Mouse (Mus musculus) cerebellum, adult 11-12 months (tissue): ENCODE measurements around the gene Cdrt4.
A peak's percentile ranks its signal among the peaks of the same experiment; 100 is the strongest.

Experiments
- DNase-seq: peaks from one replicate; pipeline ENCODE4 v3.0.0; 2022

Gene Cdrt4

DNA sequence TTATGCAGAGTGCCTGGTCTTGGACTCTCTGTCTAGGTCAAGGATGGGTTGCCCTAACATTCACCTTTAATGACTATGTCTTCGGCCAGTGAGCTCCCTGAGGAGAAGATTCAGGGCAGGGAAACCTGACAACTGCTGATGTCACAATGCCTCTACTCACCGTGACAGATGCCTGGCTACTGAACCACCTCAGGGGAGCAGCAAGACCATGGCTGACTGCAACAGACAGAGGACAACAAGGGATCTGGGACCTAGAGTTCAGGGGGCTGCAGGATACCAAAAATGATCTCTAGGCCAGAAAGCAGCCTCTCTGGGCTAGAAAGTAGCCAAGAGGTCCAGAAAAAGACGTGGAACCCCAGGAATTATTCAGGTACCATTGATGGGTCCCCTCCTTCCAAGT, at the start of gene Cdrt4:
Gene Cdrt4 (plus strand): TSS at position 182 of the 400 bp plus-strand sequence.
- DNase-seq: no peak

DNA sequence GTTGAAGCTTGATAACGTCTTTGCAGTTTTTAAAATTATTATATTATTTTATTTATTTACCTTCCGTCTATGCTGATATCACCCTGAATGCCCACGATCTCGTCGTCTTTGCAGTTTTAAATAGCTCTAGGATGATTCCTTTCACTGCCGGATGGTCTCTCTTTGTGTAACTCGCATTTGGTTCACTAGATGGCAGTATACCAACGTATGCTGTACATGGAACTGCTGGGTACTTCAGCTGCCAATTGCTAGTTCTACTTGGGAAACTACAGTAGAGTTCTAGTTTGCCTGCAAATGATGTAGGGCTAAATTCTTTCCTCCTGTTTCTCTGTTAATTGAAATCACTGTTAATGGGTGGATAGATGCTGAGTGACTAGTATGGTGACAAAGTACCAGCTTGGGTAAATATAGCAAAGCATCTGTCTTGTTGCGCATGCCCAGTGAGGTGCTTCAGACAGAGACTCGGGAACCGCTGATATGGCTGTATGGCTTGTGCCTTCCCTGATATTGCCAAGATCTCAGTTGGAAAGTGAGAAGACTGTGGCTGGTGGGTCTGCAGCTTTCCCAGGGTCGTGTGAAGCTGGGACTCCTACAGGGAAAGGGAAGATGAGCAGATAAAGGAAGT, 49.2 kb upstream of the Cdrt4 start:
- DNase-seq: no peak

DNA sequence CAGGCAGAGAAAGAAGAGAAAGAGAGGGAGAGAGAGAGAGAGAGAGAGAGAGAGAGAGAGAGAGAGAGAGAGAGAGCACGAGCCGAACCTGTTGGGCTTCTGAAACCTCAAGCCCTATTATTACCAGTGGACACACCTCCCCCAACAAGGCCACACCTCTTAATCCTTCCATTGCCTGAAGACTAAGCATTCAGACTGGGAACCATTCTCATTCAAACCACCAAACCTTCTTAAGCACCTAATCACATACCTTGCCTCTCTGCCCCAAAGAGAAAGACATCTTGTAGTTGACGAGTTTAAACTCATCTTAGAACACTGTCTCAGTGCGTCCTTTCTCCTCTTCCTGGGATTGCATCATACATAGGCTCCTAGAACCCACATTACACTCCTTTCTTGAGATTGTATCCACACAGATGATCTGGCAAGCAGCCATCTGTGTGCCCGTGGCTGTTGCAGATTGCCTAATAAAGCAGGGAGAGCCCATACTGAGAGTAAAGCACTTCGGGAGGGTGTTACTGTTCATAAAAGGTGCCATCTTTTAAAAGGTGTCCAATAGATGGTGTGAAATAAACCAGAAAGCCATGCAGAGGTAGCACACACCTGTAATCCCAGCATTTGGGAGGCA, 47.0 kb upstream of the Cdrt4 start:
- no peak for DNase-seq

DNA sequence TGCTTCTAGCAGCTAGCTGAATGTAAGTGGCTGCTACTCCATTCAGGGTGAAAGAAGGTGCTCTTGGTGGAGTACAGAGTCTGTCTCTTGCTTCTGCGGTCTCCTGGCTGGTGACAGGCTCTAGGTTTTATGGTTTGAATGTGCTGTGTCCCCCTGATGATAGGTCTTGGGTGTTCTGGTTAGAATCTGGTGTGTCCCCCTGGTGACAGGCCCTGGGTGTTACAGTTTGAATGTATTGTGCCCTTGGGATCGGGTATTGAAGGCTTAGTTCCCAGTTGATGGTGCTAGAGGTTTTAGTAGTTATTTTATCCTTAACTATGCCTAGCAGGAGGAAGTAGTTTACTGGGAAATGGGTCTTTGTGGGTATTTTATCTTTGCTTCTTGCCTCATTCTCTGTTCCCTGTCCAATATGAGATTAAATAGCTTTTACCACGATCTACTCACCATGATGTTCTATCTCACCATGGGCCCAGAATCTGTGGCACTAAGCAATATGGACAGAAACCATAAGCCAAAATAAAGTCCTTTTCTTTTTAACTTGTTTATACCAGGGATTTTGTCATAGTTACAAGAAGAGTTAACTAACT, 41.2 kb upstream of the Cdrt4 start:
- no peak for DNase-seq

DNA sequence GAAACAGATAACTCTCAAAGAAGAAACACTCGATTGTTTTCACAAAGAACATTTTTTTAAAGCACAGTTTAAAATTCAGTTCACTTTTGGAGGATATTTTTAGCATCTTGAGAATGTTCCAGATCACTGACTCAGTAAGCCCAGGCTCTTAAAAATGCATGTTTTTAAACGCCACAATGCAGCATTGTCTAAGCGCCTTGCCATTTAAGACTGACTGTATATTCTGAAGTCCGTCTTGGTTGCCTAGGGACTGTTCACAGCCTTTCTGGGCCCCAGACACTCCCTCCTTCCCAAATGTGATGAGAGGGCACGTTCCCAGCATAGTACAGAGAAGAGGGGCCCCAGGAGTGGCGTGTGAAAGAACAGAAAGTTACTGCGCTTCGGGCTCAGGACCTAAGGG, 39.6 kb upstream of the Cdrt4 start:
- DNase-seq: no peak

DNA sequence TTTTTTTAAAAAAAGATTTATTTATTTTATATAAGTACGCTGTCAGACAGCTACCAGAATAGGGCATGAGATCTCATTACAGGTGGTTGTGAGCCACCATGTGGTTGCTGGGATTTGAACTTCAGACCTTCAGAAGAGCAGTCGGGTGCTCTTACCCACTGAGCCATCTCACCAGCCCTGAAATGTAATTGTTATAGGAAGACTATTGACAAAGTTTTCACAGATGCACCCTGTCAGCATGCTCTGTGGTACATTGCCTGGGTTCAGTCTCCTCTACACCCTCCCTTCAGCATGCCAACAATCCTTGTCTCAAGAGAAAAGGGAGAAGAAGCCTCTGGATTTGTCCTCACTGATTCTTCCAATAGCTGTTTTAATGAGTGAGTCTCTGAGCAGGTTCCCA, 37.9 kb upstream of the Cdrt4 start:
- DNase-seq: no peak

DNA sequence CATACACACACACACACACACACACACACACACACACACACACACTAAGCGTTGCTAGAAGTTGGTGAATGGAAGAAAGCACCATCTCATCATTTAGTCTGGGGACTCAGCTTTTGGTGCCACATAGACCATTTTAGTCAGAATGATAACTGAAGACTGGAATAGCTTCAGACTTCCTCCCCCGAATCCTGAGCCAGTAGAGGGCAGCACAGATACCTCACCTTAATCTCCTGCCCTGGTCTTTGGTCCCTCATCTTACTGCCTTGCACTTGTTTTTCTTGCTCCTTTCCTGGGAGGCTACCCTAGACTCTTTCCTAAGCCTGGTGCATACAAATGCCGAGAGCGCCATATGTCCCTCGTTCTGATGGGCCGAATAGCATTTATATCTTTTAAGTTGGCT, 36.5 kb upstream of the Cdrt4 start:
- no peak for DNase-seq

DNA sequence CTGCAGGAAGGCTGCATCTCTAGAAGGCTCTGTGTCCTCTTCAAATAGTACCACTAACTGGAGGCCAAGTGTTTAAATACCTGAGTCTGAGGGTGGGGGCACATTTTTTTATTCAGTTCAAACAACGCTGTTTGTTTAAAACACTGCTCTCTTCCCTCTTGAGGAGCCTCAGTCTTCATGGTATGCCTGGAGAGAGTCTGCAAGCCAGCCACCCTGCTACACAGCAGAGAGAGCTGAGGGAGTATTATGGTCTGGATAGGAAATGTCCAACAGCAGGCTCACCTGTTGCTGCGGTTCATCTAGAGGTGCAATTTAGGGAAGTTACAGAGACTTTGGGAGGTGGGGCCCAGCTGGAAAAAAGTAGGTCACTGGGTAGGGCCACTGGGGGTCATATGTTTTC, 35.5 kb upstream of the Cdrt4 start:
- DNase-seq: no peak

DNA sequence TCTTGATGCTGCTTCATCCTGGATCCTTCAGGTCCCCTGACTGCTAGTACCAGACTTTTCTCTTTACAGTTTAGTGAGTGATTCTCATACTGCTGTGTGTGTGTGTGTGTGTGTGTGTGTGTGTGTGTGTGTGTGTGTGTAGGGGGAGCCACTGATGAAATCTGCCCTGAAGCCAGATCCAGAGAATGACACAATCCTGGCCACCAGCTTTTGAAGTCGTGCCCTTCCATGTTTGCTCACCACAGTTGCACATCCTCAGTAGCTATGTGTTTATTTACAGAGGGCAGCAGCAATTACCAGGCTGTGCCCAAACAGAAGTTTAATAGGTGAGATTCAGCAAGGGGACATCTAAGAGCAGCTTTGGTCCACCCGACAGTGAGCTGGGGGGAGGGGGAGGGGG, 34.2 kb upstream of the Cdrt4 start:
- DNase-seq: no peak

DNA sequence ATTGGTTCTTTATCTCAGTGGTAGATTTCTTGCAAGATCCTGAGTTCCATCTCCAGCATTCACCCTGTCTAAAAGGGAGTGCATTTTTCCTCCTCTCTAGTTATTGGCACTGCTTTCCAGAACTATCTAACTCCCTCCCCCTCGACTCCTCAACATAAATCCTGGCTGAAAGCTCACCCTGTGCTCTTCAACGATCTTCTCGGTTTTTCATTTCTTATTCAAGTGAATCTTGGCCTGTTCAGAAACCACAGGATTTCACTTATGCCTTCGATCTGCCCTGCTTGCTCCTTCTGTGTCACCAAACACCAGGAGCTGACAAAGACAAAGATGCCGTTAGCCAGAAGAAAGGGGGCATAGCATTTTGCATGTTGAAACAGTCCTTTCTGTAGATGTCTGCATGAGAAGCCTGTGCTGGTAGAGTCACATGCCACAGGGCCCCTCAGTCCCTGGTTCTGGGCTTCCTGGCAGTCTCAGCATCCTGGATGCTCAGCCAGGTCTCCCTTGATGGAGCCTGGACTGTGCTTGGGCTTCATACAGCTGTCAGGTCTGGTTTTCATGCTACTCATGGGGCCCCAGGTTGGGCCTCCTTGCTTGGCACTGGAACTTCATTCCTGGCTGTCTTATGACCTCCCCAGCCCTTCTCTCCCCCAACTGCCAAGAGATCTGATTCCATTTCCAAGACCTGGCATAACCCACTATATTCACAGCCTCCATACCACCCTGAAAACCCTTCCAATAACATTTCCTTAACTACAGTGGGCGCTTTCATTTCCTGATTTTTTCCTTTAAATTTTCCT, 30.8 kb upstream of the Cdrt4 start:
- DNase-seq: no peak

DNA sequence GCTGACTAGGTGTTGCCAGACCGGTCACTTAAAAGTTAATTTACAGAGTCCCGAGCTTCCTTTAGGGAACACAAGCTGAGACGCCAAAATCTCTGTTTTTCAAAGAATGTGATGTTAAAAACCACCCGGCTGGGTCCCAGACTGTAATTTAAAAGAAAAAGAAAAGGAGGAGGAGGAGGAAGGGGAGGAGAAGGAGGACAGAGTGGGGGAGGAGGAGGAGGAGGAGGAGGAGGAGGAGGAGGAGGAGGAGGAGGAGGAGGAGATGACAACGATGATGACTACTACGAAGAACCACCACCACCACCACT, 30.3 kb upstream of the Cdrt4 start:
- no peak for DNase-seq

DNA sequence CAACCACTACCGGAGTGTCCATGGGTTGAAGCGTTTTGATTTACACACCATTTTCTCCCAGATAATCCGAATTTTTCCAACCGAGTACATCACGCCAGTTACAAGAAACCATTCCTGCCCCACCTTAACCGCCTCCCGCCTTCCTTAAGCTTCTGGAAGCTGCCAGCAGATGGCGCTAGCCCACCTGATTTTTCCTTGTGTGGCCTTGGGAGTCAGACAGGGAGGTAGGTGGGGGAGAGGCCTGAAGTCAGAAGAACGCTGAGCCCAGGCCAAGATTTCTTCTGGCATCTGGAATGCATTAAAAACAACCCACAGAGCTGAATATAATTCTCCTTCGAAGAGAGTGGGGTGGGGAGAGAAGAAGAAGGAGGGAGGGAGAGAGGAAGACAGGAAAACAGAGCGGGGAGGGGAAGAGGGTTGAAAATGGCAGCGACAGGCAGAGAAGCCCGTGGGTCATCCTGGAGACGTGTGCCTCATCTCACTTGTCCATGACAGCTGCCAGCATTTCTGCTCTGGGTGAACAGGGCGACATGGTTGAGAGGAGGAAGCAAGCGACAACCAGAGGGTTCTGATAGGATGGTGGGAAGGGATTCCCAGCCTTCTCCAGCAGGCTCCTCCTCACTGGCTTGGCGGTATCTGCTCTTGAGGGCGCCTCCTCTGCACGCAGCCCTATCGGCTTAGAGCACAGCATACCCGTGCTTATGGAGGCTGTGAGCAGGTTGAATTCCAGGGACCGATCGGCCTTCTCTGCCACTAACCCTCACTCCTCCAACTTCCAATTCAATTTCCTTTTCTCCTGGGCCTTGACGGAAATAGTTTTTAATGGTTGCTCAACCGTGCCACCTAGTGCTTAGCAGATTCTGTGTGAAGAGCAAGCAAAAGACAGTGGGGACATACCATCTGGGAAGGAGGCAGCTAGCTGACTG, 29.7 kb upstream of the Cdrt4 start:
- DNase-seq: peak; percentile 80

DNA sequence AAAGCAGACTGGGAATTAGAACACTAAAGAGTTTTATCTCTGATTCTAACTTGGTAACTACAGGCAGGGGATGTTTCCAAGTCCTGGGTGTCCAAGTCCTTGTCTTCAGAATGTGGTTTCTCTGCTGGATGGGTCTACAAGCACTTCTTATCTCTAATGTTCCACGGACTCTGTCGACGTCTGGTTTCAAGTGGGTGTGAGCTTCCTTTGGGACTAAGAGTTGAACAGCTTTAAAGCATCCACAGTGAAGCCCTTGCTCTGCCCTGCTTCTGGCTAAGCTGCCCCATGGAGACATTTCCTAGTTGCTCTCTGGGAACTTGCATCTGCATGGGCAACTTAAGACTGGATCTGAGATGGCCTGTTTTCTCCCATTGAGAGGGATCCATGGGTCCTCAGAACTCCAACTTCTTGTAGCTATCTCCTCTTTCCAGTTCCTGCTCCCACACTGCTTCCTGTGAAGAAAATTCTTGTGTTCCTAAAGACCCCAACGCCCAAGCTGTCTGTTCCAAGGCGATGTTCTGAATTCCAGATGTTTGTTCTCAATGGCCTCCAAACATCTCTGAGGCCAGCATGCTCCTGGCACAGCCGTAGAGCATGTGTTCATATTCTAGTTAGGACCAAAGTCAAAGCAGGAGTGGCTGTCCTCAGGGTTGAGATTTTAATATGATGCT, 26.8 kb upstream of the Cdrt4 start:
- DNase-seq: no peak

DNA sequence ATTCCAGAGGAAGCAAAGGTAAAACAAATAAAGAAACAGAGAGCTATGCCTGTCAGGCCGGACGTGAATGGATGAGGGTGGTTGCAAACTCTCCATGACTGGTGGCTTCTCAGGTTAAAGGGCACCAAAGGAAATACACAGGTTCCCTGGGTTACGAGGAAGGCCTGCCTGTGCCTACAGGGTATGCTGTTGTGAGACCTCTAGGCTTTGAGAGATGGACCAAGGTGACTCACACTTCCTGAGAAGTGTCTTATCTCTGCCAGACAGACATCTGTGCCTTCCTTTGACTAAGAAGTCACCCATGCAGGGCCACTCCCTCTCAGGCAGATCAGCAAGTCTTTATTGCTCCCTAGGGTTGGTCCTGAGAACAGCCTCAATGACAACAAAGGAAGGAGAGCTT, 21.2 kb upstream of the Cdrt4 start:
- DNase-seq: no peak

DNA sequence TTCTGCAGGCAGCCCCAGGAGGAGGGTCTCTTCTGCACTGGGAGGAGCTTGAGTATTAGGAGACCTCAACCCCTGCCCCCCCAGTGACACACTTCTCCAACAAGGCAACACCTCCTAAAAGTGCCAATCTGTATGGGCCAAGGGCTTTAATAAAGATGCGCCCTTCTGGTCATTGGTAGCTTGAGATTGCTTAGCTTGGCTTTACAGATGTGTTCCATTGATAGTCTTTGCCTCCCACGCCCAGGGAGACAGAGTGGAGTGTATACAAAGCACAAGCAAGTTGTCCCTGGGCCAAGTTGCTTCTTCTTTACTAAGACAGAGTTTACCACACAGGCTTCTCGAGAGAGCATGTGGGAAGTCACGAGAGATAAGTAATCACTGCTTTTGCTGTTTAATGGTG, 20.4 kb upstream of the Cdrt4 start:
- DNase-seq: no peak

DNA sequence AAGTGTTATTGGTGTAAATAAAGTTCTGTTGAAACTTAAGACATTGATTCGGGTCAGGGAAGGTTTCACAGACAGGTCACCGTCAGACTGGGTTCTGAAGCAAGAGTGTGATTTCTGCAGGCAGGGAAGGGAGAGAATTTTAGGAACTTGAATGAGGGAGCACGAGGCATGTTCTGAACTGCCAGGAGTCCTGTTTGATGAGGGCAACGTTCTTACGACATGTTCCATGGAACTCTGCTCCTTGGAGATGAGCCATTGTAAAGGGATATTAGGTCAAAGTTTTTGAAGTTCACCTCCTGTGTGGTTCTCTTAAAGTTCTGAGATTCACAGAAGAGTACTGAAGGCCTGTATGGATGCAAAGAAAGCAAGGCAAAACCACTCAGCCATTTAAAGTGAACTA, 19.9 kb upstream of the Cdrt4 start:
- DNase-seq: no peak

DNA sequence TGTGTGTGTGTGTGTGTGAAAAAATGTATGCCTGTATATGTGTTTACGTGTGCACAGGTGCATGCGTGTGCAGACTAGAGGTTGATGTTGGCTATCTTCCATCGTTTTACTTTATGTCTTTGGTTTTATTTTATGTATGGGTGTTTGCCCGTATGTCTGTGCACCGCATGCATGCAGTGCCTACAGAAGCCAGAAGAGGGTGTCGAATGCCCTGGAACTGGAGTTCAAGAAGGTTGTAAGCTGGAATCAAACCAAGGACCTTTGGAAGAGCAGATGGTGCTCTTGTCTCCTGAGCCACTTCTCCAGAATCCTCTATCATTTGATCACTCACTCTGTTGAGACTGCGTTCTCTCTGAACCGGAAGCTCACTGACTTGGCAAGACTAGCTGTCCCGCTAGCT, 17.9 kb upstream of the Cdrt4 start:
- DNase-seq: no peak

DNA sequence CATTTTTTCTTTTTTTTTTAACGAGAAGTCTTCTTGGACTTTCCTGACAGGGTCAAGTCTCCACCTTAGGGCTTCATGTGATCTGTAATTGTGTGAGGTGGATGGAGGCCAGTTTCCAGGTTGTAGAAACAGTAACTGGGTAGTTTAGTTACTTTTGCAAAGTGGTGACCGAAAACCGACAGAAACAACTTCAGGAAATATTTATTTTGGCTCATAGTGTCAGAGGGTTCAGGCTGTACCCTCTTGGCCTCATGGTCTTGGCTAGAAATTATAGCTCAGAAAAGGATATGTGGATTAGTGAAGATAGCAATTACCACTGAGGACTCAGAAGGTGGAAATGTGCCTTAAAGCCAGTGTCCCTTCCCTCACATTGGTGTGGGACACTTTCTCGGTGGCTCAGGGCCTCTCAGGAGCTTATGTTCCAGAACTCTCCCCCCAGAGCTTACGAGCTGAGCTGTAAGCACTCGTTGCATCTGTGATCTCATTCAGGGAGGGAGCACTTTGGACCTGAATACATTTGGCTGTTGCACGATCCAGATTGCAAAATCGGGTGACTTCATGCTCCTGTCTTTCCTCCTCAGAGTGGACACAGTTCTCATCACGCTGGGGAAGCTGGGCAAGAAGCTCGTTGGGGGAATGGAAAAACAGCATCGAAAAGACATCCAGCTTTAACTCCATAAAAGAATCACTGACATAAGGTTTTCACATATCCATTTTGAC, 16.0 kb upstream of the Cdrt4 start:
- no peak for DNase-seq

DNA sequence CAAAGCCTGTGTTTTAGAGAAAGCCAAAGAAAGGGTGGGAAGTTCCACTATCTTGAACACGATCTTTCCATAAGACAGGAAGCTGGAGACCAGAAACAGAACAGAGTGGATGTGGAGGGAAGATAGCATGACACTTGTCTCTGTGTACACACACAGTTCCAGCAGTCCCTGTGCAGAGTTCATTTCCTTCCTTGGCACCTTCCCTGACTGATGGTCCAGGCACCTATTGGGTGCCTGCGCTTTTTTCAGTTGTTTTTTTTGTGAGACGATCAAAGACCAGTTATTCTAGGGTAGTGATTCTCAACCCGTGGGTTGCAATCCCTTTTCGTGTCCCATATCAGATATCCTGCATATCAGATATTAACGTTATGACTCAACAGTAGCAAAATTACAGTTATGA, 13.0 kb upstream of the Cdrt4 start:
- no peak for DNase-seq

DNA sequence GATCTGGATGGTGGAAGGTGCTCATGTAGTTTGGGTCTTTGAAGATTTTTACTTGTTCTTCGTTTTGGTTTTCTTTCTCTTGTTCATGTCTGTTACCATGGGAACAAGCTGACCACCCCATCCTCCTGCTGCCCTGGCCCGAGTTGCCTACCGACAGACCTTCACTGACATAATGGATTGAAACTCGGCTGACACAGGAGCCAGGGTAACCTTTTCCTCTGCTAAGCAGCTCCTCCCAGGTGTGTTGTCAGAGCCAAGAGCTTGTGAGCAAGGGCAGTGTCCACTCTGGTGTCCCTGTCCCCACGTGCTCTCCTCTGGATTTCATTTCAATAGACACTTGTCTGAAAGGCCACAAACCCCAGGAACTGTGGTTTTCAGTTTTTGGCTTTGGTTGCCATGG, 12.1 kb upstream of the Cdrt4 start:
- no peak for DNase-seq

DNA sequence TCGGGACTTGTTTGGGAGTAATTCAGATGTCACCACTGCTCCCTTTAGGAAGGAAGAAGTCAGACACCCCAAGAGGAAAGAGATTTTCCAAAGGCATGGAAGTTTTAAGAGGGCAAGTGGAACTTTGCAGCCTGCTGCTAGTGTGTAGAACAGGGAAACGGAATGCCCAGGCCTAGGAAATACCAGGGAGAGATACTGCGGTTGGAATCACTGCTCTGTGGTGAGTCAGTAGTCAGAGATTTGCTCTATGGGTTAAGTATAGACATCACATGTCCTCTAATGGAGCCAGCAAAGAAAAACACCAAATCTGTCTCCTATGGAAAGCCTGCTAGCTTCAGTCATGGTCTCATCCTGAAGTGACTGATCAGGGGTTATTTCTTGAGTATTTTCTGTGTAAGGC, 10.8 kb upstream of the Cdrt4 start:
- DNase-seq: no peak

DNA sequence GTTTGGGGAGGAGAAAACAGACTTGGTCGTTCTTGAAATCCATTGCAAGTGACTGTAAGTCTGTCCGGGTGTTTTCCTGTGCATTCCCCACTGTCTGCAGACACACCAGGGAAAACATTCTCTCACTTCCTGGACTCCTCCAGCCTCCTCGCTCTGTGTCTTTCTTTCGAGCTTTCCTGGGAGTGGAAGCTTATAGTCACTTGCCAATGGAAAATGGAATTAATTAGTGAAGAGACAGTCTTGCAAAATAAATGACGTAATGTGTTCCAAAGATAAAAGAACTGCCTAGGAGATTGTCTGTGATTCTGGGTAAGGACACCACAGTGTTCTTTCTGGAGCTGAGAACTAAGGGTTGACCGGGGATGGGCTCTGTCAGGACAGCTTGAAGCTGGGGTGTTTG, 7.5 kb upstream of the Cdrt4 start:
- no peak for DNase-seq
